Mouse (Mus musculus): Measurements from ENCODE around the gene Abcg3.

DNA sequence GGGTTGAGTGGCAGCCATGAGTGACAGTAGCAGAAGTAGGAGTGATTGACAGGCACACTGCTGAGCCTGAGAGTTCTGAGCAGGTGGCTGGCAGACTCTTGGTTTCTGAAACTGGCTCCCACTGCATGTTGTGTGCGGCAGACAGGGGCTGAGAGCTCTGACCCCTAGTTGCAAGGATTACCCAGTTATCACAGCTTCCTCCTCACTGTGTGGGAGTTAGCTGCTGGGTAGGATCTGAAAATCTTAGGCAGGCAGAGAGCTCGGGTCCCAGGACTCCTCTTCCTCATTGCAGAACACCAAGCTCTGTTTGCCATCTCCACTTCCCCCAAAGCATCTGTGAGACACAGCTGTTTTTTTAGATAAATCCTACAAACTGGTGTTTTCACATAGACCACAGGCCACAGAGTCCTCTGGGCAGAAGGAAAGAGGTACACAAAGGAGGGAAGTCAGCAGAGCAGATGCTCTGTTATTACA lies 3.4 kb downstream of the Abcg3 start:
- no peak for TF ChIP-seq CTCF (IDR thresholded peaks at IDR 0.05; ENCODE audit: low read depth)
- TF ChIP-seq EP300 (IDR thresholded peaks at IDR 0.05; ENCODE audit: low read depth): no peak
